ENCODE assay signal across 8 mouse cellular contexts in the genomic region with DNA sequence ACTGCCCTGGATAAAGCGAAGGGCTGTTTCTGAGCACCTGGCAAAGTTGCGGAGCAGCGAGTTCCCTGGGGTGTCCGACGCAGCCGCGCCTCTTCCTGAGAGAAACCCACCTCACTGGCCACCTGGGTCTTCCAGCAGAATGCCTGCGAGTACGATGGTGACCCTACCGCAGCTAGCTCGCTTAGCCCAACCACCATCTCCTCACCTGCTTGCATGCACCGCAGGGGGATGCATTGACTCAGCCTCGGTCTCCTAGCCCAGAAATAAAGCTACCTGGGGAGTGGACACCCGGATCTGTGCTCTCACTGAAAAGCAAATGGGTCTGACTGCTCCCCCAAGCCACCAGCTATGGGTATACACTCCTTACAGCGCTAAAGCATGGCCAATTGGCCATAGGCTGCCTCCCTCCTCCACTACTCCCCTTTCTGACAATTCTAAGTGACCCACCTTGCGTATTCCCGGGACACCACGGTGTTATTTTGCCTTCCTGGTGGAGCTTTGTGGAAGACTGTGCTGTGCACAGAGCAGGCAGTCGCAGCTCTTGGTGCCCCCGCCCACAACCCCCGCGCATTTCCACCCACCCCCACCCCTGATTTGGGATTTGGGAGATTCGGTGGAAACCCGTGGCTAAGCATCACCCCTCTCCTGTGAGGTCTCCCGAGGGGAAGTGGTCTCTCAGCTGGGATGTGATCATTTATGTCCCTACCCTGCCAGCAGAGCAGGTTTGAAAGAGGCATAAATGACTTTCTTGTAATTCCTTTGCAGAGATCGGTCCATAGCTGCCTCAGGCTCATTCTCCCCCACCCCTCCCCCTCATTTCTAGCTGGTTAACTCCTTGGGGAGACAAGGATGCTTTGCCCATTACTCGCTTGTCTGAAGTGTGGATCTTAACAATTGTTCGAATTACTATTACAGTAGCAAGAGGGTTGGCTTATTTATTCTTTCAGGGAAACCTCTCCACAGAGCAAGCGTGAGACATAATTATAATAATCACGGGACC. TPM values are rescaled to one million over a fixed set of nuclear protein-coding genes. Genes with fewer than 3 reads are reported as not detected.
A peak's percentile ranks its signal among the peaks of the same experiment; 100 is the strongest.
DNase-seq lines count a peak whose midpoint lies in the region; ATAC-seq and TF ChIP-seq lines count a peak whose summit lies in the region.

TSS of gene Lypd1 (minus strand) at position 501 of the 1,000 bp plus-strand sequence.

- H3K9ac ChIP-seq in midbrain, postnatal 0 days (replicated peaks; ENCODE audit: low read length, poor library complexity, severe bottlenecking): peak within 1 kb of the TSS; percentile 56; the same call in 1 of the 2 replicates

- ATAC-seq in megakaryocyte, adult 5-6 weeks (ENCODE audit: poor library complexity, severe bottlenecking): no peak
- 0 out of 2 replicates have a peak, but pooled peaks have one; percentile 14 for ATAC-seq in midbrain, postnatal 0 days (ENCODE audit: low FRiP score)

- no peaks in the 10 kb centered on the region for H3K36me3 ChIP-seq in megakaryocyte, embryonic 14.5 days (replicated peaks; ENCODE audit: low read length)
- H3K36me3 ChIP-seq in midbrain, postnatal 0 days (ENCODE audit: insufficient read depth, low read length): no peaks in the 10 kb centered on the region

- no peak for TF ChIP-seq CTCF in midbrain, postnatal 0 days (IDR thresholded peaks at IDR 0.05)

- H3K27me3 ChIP-seq in megakaryocyte, embryonic 14.5 days (replicated peaks): peaks cover 46% of the 10 kb centered on the region
- H3K27me3 ChIP-seq in midbrain, postnatal 0 days (ENCODE audit: insufficient read depth, low read length): no peaks in the 10 kb centered on the region

- H3K4me1 ChIP-seq in megakaryocyte, embryonic 14.5 days: peaks cover 21% of the 10 kb centered on the region
- no peaks in the 10 kb centered on the region for H3K4me1 ChIP-seq in midbrain, postnatal 0 days (ENCODE audit: insufficient read depth, low read length)

- DNase-seq in cerebellum, postnatal 14 days: peak; percentile 3 to 5
- DNase-seq in cerebellum, adult 11-12 months: no peak
- no peak for DNase-seq in layer of hippocampus, postnatal 14 days (ENCODE audit: low spot score in 2 of 2)
- DNase-seq in midbrain, postnatal 0 days (ENCODE audit: low spot score): peak; percentile 16
- no peak for DNase-seq in thymus, postnatal 0 days (ENCODE audit: low spot score)
- DNase-seq in thymus, postnatal 4 days: no peak

- 6% methylated on average over 30 of the region's 30 CpGs for WGBS in midbrain, postnatal 0 days

- peak within 1 kb of the TSS; percentile 82 for H3K4me3 ChIP-seq in megakaryocyte, embryonic 14.5 days (replicated peaks)
- H3K4me3 ChIP-seq in midbrain, postnatal 0 days (ENCODE audit: low read depth, low read length): peak within 1 kb of the TSS; percentile 58

- H3K4me2 ChIP-seq in midbrain, postnatal 0 days (ENCODE audit: low read depth, low read length, poor library complexity, severe bottlenecking): peak within 1 kb of the TSS; percentile 97

- no peak within 1 kb of the TSS; the same call in 1 of the 2 replicates for H3K27ac ChIP-seq in midbrain, postnatal 0 days (ENCODE audit: low read depth, low read length)

- no peaks in the 10 kb centered on the region for H3K9me3 ChIP-seq in megakaryocyte, embryonic 14.5 days
- H3K9me3 ChIP-seq in midbrain, postnatal 0 days (ENCODE audit: low read length): no peaks in the 10 kb centered on the region

RNA-seq across cellular contexts. Expression of gene Lypd1, which starts in this region (rescaled TPM):
- 0.91 and 6.4 TPM in 2 replicates for polyA plus RNA-seq in megakaryocyte, embryonic 14.5 days (2012; ENCODE audit: insufficient read depth, low replicate concordance)
- total RNA-seq in megakaryocyte, adult 5-6 weeks (2015): not detected in 2 replicates
- not detected in 2 replicates for total RNA-seq in megakaryocyte, adult 5-6 weeks (2017)
- 100 to 1,000 TPM in 1 of 2 experiments, 10 to 100 TPM in 1; 98.2 to 104 TPM for total RNA-seq in layer of hippocampus, postnatal 14 days (2021)
- total RNA-seq in midbrain, postnatal 0 days (2014; rRNA removed): 116 and 120 TPM in 2 replicates
- 92.8 and 106 TPM in 2 replicates for polyA plus RNA-seq in midbrain, postnatal 0 days (2015; fragmentation: Nextera tagmentation; extraction: Ambion mirVana)
- polyA plus RNA-seq in thymus, postnatal 0 days (2015; fragmentation: Nextera tagmentation; extraction: Ambion mirVana): 4.5 and 6.7 TPM in 2 replicates

Comparison
In these comparisons a context has a peak if more than half of its experiments do, and no peak if none do; other contexts are left out.
1. RNA of gene Lypd1 (total RNA-seq): 116 to 120 TPM in midbrain, postnatal 0 days and 98.2 to 104 TPM in layer of hippocampus, postnatal 14 days; not detected in megakaryocyte, adult 5-6 weeks; every median in the first group is over 10 times any median in the second.
2. RNA of gene Lypd1 (polyA plus RNA-seq): 92.8 to 106 TPM in midbrain, postnatal 0 days; 0.91 to 6.4 TPM in megakaryocyte, embryonic 14.5 days and 4.5 to 6.7 TPM in thymus, postnatal 0 days; every median in the first group is over 10 times any median in the second.
3. DNase-seq: peak in cerebellum, postnatal 14 days (2 of 2) and midbrain, postnatal 0 days (single experiment); none in cerebellum, adult 11-12 months (single experiment), layer of hippocampus, postnatal 14 days (0 of 2), thymus, postnatal 0 days (single experiment) and thymus, postnatal 4 days (single experiment).